Mouse (Mus musculus) cerebellum, adult 18-20 months (tissue): ENCODE measurements around the gene Kcnd2.

Experiments used
- DNase-seq, 2 experiments: peaks; one replicate each; pipeline ENCODE4 v3.0.0; 2021

Kcnd2 gene

DNA sequence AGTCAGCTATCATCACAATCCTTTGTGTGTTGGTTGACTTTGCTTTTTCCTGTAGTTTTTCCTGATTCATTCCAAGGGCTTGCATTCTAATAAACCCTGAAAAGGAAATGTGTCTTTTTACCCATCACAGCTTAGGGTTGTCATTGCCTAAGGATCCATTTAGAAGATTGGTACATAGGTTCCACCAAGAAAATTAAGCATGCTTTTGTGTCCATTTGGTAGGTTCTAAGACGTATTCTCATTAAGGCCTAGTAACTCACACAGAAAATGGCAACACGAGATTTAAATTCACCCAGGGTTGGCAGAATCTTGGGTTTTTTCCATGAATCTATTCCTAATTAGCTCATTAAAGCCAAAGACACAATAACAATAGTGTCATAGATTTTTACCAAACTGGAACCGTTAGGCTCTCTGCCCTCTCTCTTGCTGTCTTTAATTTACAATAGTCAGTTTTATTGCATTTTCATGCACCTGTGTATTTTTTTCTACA, 477.6 kb downstream of the Kcnd2 start:
- no peak for DNase-seq

DNA sequence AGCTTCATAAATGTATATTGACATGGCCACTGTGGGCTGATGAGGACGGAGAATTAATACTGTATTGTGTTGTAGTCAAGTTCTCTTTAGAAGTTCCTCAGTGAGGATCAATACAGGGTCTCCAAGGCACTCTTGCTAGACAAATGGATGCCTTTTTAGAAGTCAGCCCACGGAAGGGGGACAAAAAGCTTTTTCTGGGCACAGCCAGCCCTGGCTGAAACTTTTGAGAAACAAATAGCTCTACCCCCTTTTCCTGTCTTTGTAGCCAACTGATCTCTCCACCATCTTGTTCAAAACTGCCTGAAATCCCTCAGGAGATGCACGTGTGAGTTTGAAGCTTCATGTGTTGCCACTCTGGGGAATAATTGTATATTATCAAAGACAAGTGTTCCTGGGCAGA, 482.3 kb downstream of the Kcnd2 start:
- no peak for DNase-seq

DNA sequence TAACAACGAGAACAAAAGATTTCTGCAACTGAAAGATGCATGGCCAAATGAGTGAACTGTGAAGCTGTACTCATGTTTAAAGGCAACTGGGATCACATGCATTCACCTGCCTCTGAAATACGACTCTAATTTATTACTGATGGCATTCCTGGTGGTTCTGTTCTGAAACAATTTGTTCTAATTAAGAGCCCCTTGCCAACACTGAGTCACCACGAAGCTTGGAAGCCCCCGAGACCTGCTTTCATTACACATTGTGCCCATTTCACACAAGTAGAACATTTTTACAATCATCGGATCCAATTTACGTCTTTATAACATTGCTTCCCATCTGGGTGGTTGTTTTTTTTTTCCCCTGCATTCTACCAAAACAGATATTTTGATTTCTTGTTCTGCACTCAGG, 485.8 kb downstream of the Kcnd2 start:
- no peak for DNase-seq

DNA sequence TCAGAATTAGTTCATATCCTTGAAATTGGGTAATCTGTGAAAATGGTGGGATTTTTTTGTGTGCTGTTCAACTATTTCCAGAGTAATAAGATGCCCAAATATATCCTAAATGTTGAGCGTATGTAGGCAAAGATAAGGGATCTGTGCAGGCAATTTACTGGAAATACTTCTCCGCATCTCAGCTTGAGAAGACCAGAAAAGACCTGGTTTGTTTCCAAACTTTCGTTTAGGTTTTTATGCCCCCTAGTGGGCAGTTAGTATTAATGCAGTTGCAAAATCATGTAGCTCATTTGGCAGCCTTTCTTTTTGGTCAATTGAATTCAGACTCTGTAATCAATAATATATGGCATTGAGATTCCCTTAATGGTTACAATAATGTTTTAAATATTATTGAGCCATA, 493.9 kb downstream of the Kcnd2 start:
- DNase-seq, result peak in 1 of 2 experiments; percentile 36

DNA sequence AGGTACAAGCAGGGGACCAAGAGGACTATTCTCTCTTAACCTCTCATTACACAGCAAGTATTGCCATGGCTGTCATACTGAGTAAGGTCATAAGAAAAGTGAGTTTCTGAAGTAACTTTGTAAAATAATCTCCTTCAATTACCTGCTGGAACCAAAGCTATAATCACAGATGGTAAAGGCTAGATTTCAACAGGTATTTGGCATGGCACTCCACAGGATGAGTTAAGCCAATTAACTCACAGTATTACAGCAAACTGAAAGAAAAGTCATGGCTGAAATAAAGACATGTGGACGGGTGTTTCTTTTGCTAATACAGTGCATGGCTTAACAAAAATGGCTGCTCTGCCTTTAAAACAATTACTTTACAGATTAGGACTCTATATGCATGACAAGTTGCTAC, 503.8 kb downstream of the Kcnd2 start:
- peak; percentile 27 to 47 for DNase-seq

DNA sequence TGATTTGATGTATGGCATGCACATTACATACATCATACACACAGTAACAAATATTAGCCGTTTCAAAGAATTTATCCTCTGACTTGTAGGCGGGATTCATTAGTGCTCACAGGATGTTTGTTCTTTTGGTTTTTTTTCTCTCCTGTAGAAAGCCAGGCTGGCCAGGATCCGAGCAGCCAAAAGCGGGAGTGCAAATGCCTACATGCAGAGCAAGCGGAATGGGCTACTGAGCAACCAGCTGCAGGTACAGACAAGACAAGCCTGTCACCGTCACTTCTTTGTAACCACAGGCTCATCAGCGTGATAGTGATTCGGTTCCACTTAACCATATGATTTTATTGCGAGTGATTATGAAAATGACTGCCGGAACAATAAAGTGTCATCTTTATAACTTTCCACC, 506.9 kb downstream of the Kcnd2 start:
- peak; percentile 45 to 59 for DNase-seq

DNA sequence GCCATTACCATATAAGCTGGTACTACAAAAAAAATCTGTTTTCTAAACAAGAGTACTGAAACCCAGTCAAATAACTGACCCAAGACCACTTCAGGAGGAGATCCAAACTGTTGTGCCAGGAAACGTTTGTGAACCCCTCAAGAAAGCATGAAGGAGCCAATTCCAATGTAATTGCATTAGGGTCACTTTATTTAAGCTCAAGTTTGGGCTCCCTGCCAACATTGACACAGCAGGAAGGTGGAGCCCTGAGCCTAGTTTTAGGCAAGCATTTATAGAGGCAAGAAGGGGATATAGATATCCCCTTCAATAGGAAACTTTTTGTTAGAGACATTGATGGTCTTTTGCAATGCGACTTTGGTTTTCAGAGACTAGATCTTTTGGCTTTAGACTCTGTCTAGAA, 525.3 kb downstream of the Kcnd2 start:
- DNase-seq, result no peak

DNA sequence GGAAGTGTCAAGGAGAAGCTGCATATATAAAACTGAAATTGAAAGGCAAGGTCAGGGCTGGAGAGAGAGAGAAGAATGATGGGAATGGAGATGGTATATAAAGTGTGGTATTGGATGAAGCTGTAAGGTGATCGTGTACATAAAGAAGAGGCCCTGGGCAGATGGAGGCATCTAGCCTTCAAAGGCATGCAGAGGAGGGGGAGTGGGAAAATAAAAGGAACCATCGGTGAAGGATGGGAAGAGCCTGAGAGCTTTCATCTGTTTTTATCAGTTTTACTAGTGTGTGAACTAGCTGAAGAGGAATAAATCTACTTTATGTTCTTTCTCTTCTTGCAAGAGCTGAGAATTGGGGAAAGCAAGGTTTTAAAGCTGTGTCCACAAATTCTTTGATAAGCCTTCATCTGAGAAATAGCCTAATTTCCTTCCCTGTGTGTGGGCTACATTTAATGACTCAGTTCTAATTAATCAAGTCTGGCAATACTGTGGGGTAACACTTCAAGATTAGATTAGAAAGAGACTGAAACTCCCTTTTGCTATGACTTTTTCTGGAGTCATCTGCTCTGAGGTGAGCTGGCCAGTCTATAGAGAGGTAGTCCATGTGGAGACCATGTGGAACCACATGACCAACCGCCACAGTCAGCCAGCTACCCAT, 529.4 kb downstream of the Kcnd2 start:
- no peak for DNase-seq

DNA sequence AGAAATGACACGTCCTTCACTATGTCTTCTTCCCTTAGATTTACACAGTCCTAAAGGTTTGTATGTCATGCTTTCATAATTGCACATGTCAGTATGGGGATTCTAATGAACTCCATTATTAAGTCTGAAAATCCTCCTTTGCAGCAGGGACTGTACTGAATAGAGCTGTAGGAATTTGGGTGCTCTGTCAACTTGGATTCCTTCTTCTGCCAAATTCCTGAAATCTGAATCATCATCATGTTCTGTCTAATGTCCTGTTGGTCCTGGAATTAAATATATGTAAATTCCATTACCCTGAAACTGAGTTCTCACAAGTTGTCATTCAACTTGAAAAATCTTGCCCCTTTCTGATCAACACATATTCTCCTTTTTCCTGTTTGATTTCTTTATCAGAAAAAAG, 532.2 kb downstream of the Kcnd2 start:
- DNase-seq, result no peak

DNA sequence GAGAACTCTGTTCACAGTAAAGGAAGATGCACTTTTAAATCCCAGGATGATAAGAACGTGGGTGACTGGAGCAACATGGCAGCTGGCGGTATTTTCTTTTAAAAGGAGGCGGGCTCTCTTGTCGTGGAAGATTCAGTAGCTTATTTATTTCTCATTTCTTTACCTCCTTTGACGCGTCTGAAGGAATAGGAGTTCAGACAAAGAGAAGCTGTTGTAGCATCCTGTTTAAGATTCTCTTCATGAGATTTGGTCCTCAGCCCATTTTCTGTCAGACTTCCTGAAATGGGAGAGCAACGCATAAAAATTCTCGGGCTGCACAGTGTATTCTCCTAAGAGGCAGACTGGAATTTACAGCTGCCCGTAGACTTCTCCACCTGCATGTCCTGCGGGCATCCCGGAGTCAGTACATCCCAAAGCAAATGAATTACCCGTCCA, 552.5 kb downstream of the Kcnd2 start:
- DNase-seq, result no peak

DNA sequence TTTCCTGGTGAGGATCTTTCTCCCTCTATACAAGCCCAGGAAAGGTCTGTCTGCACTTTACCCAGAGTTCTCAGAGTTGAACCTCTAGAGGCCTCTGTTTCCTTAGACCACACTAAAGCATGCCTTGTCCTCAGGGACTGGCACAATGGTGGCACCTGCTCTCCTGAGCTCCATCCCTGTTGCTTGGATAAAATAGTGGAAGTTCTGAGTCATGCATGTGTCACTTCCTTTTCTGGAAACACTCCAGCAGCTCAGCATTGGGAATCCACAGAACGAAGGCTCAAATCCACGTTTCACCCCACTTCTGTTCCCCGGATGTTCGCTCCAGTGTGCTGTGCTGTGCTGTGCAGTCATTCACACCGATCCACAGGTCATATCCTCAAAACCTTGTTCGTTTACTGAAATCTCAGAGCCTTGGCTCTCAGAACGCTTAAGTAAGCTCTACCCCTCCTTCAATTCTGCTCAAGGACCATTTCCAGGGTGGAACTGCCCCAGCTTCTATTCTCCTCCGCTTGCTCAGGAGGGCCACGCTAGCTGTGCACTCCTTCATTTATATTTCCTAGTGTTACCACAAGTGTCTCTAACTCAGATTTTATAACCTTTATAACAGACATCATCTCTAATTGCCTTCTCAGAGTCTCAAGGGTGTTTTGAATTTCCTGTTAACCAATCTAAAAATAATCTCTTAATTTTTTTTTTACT, 553.6 kb downstream of the Kcnd2 start:
- DNase-seq, result no peak

DNA sequence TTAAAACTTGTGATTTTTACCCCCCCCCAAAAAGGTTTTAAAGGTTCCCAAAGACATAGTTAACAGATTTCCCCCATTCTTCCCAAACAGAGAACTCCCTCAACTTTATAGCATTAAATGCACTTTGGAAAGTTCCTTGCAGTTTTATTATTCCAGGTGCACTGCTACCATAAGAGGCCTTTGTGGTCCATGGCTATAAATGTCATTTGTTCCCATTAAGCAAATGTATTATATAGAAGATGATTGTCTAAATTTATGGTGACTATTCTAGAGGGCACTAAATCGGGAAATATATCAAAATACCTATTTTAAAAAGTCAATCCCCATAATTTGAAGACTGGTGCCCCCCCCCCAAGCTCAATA, 554.1 kb downstream of the Kcnd2 start:
- DNase-seq, result no peak

DNA sequence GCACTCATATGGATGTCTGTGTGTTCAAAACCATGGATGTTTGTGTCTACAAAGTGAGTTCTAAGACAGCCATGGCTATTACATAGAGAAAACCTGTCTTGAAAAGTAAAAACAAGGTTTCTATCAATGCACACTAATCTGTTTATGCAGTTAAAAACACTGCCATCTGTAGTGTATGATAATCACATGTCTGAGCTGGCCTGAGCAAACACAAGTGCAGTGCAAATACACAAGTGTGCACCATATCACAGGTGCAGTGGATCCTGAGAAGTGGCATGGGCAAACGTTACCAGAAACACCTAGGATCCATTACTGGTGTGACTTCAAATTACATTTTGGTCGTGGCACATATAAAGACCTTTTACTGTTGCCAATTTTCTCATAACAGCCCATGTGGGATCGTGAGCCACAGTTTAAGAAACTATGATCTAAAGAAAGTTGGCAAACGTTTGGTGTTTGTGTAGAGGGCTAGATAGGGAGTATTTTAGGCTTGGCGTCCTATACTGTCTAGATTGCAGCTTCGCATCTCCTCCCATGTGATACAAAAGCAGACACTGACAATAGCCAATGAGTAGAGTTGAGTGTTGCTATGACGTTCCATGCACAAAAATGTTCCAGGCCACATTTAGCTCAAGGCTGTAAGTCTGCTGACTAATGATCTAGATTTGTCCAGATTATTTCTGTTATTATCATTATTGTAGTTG, 559.1 kb downstream of the Kcnd2 start:
- no peak for DNase-seq
